Mouse (Mus musculus) midbrain, embryonic 12.5 days (tissue): Measurements from ENCODE around the gene 4930535I16Rik. TPM values are rescaled to one million over a fixed set of nuclear protein-coding genes. Genes with fewer than 3 reads are reported as not detected.
"Not testable (repeated sequence)": the region's sequence is repeated elsewhere in the genome, so short reads cannot be mapped to it uniquely, and the experiment has no call there.

Experiments used
- ATAC-seq: fragments of 200-750 bp; cut with Nextera tagmentation; 2 replicates; pipeline ENCODE4 v1.8.0; 2017; ENCODE audit warnings: low read depth, moderate TSS enrichment, moderate library complexity; ENCODE audit not compliant: low FRiP score
- H3K27ac ChIP-seq: fragments of 300-500 bp; sonication (generic); replicated peaks from 2 replicates; pipeline ENCODE4 v1.5.1; 2016; ENCODE audit warnings: mild to moderate bottlenecking
- H3K27me3 ChIP-seq: fragments of 300-500 bp; sonication (generic); 2 replicates; pipeline ENCODE4 v1.6.1; 2016; ENCODE audit warnings: mild to moderate bottlenecking
- H3K36me3 ChIP-seq: fragments of 300-500 bp; sonication (generic); 2 replicates; pipeline ENCODE4 v1.6.1; 2016
- H3K4me1 ChIP-seq: fragments of 300-500 bp; sonication (generic); 2 replicates; pipeline ENCODE4 v1.6.1; 2016
- H3K4me2 ChIP-seq: fragments of 300-500 bp; sonication (generic); replicated peaks from 2 replicates; pipeline ENCODE4 v1.6.1; 2016; ENCODE audit warnings: mild to moderate bottlenecking, moderate library complexity
- H3K4me3 ChIP-seq: fragments of 300-500 bp; sonication (generic); 2 replicates; pipeline ENCODE4 v1.5.1; 2016; ENCODE audit warnings: mild to moderate bottlenecking
- H3K9ac ChIP-seq: fragments of 300-500 bp; sonication (generic); replicated peaks from 2 replicates; pipeline ENCODE4 v1.6.1; 2016; ENCODE audit warnings: mild to moderate bottlenecking, moderate library complexity
- H3K9me3 ChIP-seq: fragments of 300-500 bp; sonication (generic); 2 replicates; pipeline ENCODE4 v1.6.1; 2016; ENCODE audit warnings: mild to moderate bottlenecking
- WGBS: fragments of 180-500 bp; shearing (Covaris S2); methylation state at CpG from one replicate; pipeline ENCODE4 v1.1.7; 2016; 5-methylcytosine and 5-hydroxymethylcytosine counted together
- polyA plus RNA-seq: library from polyadenylated mRNA; unstranded; fragments of >200 nt; fragmentation: Nextera tagmentation; extraction: Ambion mirVana; gene quantifications from 2 replicates; pipeline ENCODE4 v1.2.1, GENCODE M21; 2016

The 4930535I16Rik gene
- not detected in 2 replicates for polyA plus RNA-seq

DNA sequence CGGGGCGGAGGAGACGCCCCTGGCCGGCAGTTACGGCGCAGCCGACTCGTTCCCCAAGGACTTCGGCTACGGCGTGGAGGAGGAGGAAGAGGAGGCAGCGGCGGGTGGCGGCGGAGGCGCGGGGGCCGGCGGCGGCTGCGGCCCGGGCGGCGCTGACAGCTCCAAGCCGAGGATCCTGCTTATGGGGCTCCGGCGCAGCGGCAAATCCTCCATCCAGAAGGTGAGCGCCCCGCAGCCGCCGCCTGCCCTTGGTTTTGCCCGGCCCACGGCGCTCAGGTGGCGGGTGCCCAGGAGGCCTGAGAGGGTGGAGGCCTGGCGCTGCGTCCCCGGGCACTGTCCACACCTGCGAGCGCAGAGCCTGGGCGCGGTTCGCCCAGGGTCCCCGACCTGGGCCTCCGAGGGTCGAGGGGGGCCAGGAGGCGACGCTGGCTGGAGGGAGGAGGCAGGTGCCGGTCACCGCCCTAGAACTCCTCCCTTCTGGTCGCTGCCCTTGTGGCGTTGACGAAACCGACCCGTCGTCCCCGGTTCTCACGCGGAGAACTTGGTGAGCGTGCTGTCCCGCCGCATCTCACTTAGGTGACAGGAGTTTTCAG lies at the start of gene 4930535I16Rik:
4930535I16Rik (minus strand) TSS at position 475 of the 593 bp plus-strand sequence.
- peak within 1 kb of the TSS; percentile 83 for H3K27ac ChIP-seq
- H3K9ac ChIP-seq: peak within 1 kb of the TSS; percentile 96
- H3K4me1 ChIP-seq: peaks cover 24% of the 10 kb centered on the region
- H3K36me3 ChIP-seq: peaks cover 31% of the 10 kb centered on the region
- no peaks in the 10 kb centered on the region for H3K27me3 ChIP-seq
- peak within 1 kb of the TSS; percentile 99 for H3K4me3 ChIP-seq
- WGBS: under 1% methylated on average over 60 of the region's 63 CpGs
- H3K4me2 ChIP-seq: peak within 1 kb of the TSS; percentile 95
- H3K9me3 ChIP-seq: no peaks in the 10 kb centered on the region
- ATAC-seq: peak; percentile 59

DNA sequence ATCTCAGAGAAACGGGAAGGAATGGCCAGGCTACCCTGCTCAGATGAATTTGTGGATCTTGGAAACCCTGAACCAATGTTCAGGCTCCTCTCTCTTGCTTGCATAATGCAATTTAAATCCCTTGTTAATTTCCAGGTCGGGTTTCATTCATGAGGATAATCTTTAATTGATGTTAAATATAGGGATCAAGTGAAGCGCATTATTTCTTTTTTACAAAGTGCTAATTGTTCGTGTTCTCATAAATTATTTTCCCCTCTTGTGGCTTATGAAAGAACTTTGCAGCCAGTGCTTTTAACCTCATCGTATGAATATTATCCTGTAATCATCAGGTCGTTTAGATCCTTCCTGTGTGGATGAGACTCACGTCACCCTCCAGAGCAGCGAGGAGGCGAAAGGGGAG lies 44.9 kb upstream of the 4930535I16Rik start:
- 60% methylated on average over 9 of the region's 9 CpGs for WGBS
- no peaks in the 10 kb centered on the region for H3K36me3 ChIP-seq
- ATAC-seq: no peak
- H3K27me3 ChIP-seq: peaks cover 16% of the 10 kb centered on the region
- no peak overlapping the region for H3K27ac ChIP-seq
- no peak overlapping the region for H3K4me2 ChIP-seq
- no peak overlapping the region for H3K4me3 ChIP-seq
- H3K9me3 ChIP-seq: no peaks in the 10 kb centered on the region
- H3K4me1 ChIP-seq: peaks cover 7% of the 10 kb centered on the region; the same call in 1 of the 2 replicates
- no peak overlapping the region for H3K9ac ChIP-seq

DNA sequence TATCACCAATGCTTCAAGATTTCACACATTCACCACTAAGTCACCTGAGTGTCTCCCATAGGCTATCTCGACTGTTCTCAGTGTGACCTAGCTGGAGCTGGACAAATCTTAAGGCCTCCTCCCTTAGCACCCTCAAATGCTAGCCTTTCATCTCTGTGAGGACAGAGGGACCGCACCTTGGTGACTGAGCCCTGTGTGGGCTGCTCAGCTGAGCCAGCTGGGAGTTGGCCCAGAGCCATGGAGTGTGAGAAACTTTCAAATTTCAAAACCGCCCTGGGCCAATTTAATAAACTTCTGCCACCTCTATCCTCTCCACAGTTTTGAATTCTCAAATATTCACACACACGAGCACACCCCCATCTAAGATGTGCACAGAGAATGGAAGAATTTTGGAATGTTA lies 43.1 kb upstream of the 4930535I16Rik start:
- WGBS: 80% methylated on average over 4 of the region's 4 CpGs
- Histone ChIP-seq H3K4me1 (peaks cover 7% of the 10 kb centered on the region), H3K27me3 (peaks cover 29% of the 10 kb centered on the region), H3K36me3 (no peaks in the 10 kb centered on the region), H3K4me2 (no peak overlapping the region), H3K9me3 (no peaks in the 10 kb centered on the region), H3K4me3 (no peak overlapping the region), H3K9ac (no peak overlapping the region), H3K27ac (no peak overlapping the region)
- ATAC-seq: no peak

DNA sequence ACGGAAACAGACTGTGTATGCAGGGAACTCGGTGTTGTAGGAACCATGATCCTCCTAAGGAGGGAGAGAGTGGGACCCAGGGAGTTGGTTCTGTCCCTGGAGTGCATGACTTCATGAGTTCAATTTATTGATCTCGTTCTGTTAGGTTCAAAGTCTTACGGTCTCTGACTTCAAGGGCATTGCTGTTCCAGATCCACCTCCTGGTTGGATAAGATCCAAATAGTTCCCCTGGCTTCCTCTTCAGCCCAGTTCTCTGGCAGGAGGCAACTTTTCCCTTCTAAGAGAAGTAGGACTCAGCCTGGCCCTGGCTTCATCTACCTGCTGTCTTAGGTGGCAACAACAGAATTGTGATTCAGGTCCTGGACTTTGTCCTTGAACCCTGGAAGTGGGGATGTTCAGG lies 40.1 kb upstream of the 4930535I16Rik start:
- peaks cover 7% of the 10 kb centered on the region for H3K4me1 ChIP-seq
- ATAC-seq: no peak
- no peak overlapping the region for H3K4me2 ChIP-seq
- WGBS: 69% methylated on average over 4 of the region's 4 CpGs
- no peak overlapping the region for H3K9ac ChIP-seq
- H3K27ac ChIP-seq: no peak overlapping the region
- no peaks in the 10 kb centered on the region for H3K36me3 ChIP-seq
- peaks cover 32% of the 10 kb centered on the region for H3K27me3 ChIP-seq
- H3K9me3 ChIP-seq: no peaks in the 10 kb centered on the region
- no peak overlapping the region for H3K4me3 ChIP-seq

DNA sequence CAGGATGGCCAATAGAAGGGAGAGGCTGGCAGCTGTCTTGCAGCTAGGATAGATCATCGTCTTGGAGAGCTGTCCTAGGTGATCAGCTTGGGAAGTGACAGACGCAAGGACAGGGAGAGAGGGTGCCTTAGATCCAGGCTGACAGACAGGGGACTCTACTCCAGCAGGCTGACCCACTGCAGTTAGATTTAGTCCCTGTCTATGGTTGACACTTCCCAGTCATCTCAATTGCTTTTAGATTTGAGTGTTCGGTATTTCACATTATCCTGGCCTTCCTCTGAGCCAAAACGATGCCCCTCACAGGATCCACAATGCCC lies 39.6 kb upstream of the 4930535I16Rik start:
- no peak; the same call in 1 of the 2 replicates for ATAC-seq
- Histone ChIP-seq H3K36me3 (no peaks in the 10 kb centered on the region), H3K4me3 (no peak overlapping the region), H3K4me1 (peaks cover 7% of the 10 kb centered on the region), H3K4me2 (peak overlapping the region; percentile 39; the same call in 1 of the 2 replicates), H3K9me3 (no peaks in the 10 kb centered on the region), H3K27me3 (peaks cover 32% of the 10 kb centered on the region), H3K9ac (no peak overlapping the region), H3K27ac (no peak overlapping the region)
- 51% methylated on average over 4 of the region's 4 CpGs for WGBS

DNA sequence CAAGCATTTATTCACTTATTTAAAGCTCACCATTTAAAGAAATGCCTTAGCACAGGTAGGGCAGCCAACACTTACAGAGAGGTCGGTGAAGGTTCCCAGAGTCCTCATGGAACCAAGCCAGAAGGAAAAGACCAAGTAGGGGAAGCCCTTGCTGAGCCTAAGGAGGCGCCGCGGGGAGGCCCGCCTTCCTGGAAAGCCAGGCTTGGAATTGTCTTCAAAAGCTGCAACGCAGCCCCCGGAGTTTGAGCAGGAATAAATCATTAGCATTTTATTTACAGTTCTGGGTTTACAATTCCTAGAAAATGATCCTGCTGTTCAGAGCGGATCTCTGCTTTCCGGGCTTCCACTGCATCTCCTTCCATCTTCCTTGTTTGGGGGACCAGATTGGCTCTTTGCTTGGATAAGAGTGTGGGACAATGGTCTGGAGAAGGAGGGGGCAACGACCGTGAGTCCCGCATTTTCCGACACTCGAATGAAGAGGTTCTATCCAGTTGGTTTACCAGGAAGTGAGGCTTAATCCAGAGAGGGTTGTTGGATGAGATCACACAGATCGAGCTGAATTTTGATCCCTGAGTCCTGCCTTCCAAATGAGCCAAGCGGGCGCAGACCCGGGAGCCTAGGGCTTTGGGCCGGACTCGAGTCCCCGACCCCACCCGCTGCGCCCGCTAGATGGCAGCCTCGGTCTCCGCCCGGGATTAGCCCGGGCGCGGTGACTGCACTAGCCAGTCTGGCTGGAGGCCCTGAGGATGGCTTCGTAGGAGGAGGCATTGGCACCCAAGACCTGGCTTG lies 39.1 kb upstream of the 4930535I16Rik start:
- Histone ChIP-seq H3K27me3 (peaks cover 32% of the 10 kb centered on the region), H3K36me3 (no peaks in the 10 kb centered on the region), H3K4me3 (peak overlapping the region; percentile 19), H3K9ac (no peak overlapping the region; the same call in 1 of the 2 replicates), H3K27ac (no peak overlapping the region), H3K4me2 (peak overlapping the region; percentile 39), H3K4me1 (peaks cover 10% of the 10 kb centered on the region), H3K9me3 (no peaks in the 10 kb centered on the region)
- WGBS: 7% methylated on average over 31 of the region's 31 CpGs
- ATAC-seq: peak; percentile 84

DNA sequence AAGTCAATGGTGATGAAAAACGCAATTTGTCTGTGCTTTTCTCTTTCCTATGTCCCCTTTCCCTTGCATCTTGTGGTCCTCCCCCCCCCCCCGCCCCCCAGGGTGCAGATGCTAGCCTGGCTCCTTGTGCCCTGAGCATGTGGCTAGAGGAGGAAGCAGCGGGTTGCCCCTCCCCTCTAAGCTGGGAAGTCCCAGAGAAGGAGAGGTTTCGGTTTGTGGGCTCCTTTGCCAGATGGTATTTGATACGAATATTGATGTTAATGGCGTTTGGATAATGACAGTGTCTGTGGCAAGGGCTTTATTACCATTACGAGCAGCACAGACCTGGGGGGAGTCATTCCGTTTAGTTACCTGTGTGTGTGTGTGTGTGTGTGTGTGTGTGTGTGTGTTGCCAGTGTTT lies 34.2 kb upstream of the 4930535I16Rik start:
- Histone ChIP-seq H3K36me3 (no peaks in the 10 kb centered on the region), H3K27ac (no peak overlapping the region), H3K9me3 (no peaks in the 10 kb centered on the region), H3K4me1 (peaks cover 3% of the 10 kb centered on the region; the same call in 1 of the 2 replicates), H3K4me3 (no peak overlapping the region), H3K4me2 (no peak overlapping the region), H3K9ac (no peak overlapping the region), H3K27me3 (peaks cover 23% of the 10 kb centered on the region)
- WGBS: 50% methylated on average over 8 of the region's 8 CpGs
- no peak for ATAC-seq

DNA sequence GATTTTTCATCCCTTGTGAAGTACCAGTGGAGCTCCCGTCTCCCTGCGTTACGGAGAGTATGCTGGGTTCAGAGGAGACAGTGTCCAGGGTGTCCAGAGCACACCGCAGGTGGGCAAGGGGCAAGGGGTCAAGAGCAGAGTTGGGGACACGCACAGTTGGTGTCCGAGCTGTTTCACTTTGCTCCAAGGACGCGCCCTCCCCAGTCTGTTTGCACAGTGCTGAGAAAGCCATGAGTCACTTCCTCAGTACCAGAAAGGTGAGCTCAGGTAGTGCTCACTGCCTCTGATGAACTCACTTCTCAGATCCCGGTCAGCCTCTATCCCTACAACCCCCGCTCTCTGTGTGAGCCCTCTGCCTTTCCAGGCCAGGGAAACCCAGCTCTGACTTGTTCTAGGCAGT lies 31.8 kb upstream of the 4930535I16Rik start:
- no peak overlapping the region for H3K27ac ChIP-seq
- H3K9me3 ChIP-seq: no peaks in the 10 kb centered on the region
- WGBS: 74% methylated on average over 10 of the region's 10 CpGs
- H3K27me3 ChIP-seq: peaks cover 11% of the 10 kb centered on the region; the same call in 1 of the 2 replicates
- peaks cover 3% of the 10 kb centered on the region; the same call in 1 of the 2 replicates for H3K4me1 ChIP-seq
- no peak overlapping the region for H3K4me3 ChIP-seq
- ATAC-seq: no peak
- H3K36me3 ChIP-seq: no peaks in the 10 kb centered on the region
- no peak overlapping the region for H3K9ac ChIP-seq
- no peak overlapping the region for H3K4me2 ChIP-seq

DNA sequence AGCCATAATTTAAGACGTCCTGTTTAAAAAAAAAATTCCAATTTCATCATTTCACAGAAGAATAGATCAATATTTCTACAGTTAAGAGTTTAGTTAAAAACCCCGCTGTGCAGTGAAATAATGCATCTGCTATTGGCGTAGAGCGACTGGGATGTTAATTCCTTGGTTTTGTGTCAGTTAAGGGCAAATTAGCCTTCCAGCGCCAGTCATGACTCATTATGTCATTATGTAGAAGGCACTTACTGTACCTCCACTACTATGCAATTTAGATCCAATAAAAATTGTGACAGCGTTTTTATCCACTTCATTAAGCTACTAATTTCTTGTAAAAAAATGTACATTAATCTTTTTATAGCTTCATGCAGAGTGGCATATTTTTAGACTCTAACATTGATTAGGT lies 31.1 kb upstream of the 4930535I16Rik start:
- 80% methylated on average over 6 of the region's 6 CpGs for WGBS
- Histone ChIP-seq H3K4me1 (peaks cover 3% of the 10 kb centered on the region; the same call in 1 of the 2 replicates), H3K27me3 (0 out of 2 replicates have a peak, but pooled peaks cover 11% of the 10 kb centered on the region), H3K9me3 (no peaks in the 10 kb centered on the region), H3K4me3 (no peak overlapping the region), H3K36me3 (no peaks in the 10 kb centered on the region), H3K9ac (no peak overlapping the region), H3K27ac (no peak overlapping the region), H3K4me2 (no peak overlapping the region)
- no peak for ATAC-seq

DNA sequence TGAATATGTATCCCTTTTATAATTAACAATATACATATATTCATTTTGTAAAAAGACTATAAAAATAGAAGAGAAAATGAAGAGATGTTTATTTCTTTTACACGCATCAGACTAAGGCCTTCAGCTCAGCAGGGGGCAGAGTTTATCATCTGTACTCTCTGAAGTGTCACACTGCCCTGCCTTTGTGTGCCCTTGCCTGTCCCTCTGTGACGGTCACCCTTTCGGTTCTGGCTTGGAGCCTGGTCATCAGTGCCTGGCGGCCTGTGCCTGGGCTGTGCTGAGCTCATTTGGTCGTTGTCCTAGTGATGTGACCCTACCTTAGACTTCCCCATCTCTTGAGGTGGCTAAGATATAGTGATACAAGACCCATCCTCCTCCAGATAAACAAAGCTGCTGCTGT lies 29.3 kb upstream of the 4930535I16Rik start:
- Histone ChIP-seq H3K4me3 (no peak overlapping the region), H3K9ac (no peak overlapping the region), H3K27me3 (0 out of 2 replicates have a peak, but pooled peaks cover 11% of the 10 kb centered on the region), H3K27ac (no peak overlapping the region), H3K36me3 (no peaks in the 10 kb centered on the region), H3K9me3 (no peaks in the 10 kb centered on the region), H3K4me1 (peaks cover 3% of the 10 kb centered on the region; the same call in 1 of the 2 replicates), H3K4me2 (no peak overlapping the region)
- no peak for ATAC-seq
- WGBS: 59% methylated on average over 5 of the region's 5 CpGs

DNA sequence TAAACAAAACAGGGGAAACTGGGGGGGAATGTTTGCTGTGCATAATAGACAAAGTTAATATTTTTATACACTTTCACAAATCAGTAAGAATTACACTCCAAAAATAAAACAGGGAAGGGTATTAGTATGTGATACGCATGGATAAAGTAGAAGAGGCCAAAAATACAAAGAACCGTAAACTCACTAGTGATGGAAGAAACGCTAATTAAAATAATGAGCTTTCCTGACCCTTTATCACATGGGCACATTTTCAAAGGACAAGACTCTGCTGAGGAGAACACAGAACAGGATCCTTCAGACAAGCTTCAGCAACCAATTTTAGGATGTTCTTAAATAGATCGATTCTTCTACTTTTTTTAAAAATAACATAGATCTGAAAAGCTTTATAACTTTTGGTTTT lies 28.9 kb upstream of the 4930535I16Rik start:
- Histone ChIP-seq H3K27me3 (0 out of 2 replicates have a peak, but pooled peaks cover 11% of the 10 kb centered on the region), H3K36me3 (no peaks in the 10 kb centered on the region), H3K4me1 (no peaks in the 10 kb centered on the region), H3K9me3 (no peaks in the 10 kb centered on the region), H3K4me3 (no peak overlapping the region), H3K27ac (no peak overlapping the region), H3K4me2 (no peak overlapping the region), H3K9ac (no peak overlapping the region)
- WGBS: 84% methylated on average over 4 of the region's 4 CpGs
- ATAC-seq: no peak

DNA sequence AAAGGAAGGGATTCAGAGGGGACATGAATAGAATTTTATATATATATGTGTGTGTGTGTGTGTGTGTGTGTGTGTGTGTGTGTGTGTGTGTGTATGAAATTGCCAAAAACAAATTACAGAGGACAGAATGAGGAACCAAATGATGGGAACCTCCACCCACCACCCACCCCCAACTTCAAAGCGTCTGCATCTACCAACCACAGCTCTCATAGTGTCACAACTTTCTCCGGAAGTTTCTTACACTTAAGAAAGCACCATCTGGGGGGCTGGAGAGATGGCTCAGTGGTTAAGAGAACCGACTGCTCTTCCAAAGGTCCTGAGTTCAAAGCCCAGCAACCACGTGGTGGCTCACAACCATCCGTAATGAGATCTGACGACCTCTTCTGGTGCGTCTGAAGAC lies 23.1 kb upstream of the 4930535I16Rik start:
- not testable (repeated sequence) for H3K27me3 ChIP-seq, H3K4me2 ChIP-seq, H3K9me3 ChIP-seq, ATAC-seq, H3K27ac ChIP-seq, H3K9ac ChIP-seq, H3K4me3 ChIP-seq, H3K4me1 ChIP-seq
- WGBS: 86% methylated on average over 7 of the region's 7 CpGs
- peaks cover 14% of the 10 kb centered on the region for H3K36me3 ChIP-seq
